Mouse (Mus musculus) inflammation-experienced regulatory T-cells, adult 6 months (primary cell): ENCODE measurements around the gene Dag1. TPM values are rescaled to one million over a fixed set of nuclear protein-coding genes. Genes with fewer than 3 reads are reported as not detected.

Experiments
- ATAC-seq: one replicate; pipeline ENCODE4 v1.8.0; 2017
- polyA plus RNA-seq, 3 experiments: library from polyadenylated mRNA; unstranded; fragments of 100-300 nt; shearing (Covaris generic); gene quantifications; one replicate each; pipeline ENCODE4 v1.2.1; 2017

The Dag1 gene
- polyA plus RNA-seq, 3 experiments from 2014 or later = 1.6 to 3.2 (median 2.2) TPM

GRCm38 (mm10) chr9:108183531-108183994 lies 80.2 kb downstream of the Dag1 start:
- ATAC-seq = no peak

GRCm38 (mm10) chr9:108182806-108183506 lies 80.8 kb downstream of the Dag1 start:
- no peak for ATAC-seq

DNA sequence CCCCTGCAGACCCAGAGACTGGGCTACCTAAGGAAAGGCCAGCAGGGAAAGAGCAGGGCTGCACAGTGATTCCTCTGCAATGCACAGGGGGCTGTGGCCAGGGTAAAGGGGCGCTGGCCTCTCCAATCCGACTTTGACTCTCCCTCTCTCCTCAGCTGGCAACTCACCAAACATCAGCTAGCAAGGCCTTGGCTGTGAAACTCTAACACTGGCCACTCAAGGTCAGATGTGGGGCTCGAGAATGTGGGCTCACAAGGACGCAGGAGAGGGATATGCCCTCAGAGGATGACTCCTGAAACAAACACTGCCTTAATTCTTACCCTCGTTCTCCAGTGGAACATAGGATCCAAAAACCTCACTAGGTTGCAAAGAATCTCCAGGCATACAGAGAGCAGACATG lies 85.4 kb downstream of the Dag1 start:
- ATAC-seq = no peak

DNA sequence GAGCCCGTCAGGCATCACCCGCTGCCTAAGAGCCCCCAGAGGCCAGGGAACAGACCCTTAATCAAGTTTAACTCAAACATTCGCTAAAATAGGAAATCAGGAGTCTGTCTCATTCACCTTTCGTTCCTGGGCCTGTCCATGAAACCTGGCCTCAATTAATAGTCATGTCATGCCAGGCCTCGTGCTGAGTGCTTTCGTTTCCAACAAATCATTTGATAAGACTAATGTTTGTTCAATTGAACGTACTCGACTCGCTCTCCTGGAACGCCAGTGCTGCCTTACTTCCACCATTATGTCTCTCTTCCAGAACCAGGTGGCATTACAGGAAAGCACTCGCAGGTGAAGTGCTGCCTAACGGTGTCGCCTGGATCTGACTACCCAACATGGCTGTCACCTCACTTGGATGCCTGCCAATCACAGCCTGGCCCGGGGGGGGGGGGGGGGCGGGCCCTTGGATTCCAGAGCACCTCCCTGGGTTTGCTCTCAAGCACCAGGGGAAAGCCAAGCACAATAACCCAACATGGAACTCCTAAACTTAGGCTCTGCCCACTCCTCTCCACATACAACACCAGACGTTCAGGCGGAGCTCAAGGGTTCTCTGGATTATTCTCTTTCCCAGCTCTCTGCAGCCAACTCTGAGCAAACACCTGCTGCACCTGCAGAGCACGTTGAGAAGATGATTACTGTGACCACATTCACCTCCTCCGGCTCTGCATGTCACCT lies 88.5 kb downstream of the Dag1 start:
- ATAC-seq = no peak

GRCm38 (mm10) chr9:108172777-108173350 lies 90.9 kb downstream of the Dag1 start:
- ATAC-seq = no peak

DNA sequence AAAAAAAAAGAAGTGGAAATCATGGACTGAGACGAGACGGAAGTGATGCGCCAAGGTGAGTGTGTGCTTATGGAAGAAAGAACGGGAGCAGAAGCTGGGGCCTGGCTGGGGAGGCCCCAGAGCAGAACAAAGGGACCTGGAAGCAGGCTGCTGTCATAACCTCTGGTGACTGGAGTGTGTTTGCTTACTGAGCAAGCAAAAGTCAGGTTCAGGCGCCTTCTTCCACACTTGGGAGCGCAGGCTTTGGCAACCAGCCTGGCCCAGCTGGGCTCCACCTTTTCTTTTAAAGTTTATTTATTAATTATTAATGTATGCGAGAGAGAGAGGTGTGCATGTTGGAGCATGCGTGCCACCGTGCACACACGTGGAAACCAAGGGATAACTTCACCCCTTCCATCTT lies 94.0 kb downstream of the Dag1 start:
- ATAC-seq = no peak

GRCm38 (mm10) chr9:108165143-108165542 lies 98.6 kb downstream of the Dag1 start:
- ATAC-seq = no peak

GRCm38 (mm10) chr9:108163646-108164284 lies 100.0 kb downstream of the Dag1 start:
- peak; percentile 38 for ATAC-seq

- ATAC-seq = no peak
Observed at GRCm38 (mm10) chr9:108157891-108158290, 105.9 kb downstream of the Dag1 start.

DNA sequence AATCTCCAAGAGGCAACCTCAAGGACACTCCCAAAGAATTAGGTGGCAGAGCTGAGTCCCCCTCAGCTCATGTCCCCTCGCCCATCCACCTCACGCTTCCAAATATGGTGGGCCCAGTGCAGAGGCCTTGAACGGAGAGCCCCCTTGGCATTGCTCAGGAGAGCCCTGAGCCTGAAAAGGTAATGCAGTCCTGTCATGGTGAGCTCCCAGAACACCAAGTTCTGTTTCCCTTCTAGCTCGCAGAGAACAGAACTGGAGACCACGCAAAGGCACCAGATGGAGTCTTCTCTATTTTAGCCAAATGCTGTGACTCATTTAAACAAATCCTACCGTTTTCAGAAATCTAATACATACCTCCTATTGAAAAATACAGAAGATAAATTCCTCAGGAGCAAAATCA lies 106.3 kb downstream of the Dag1 start:
- no peak for ATAC-seq

- peak; percentile 82 for ATAC-seq
Observed at GRCm38 (mm10) chr9:108156786-108157185, 107.0 kb downstream of the Dag1 start.

DNA sequence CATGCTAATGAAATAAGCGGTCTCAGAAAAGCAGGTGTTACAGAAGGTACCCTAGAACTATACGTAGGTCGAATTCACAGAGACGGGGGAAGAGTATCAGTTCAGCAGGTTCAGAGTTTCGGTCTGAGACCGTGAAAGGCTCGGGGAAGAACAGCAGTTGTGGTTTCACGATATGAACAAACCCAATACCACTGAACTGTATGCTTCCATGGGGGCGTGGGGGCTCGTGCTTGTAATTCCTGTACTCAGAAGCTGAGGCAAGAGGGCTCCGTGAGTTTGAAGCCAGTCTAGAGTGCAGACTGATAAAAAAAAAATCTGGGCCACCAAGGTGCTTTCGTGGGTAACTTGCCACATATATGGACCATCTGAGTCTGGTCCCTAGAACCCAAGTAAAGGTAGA lies 108.9 kb downstream of the Dag1 start:
- no peak for ATAC-seq

Other genes with a start within 250 kb of the Dag1 start
- gene Gmppb, start 214.7 kb downstream of the Dag1 start, polyA plus RNA-seq = 10 to 100 TPM; 15.2 to 19.6 (median 18.4) TPM
- gene Amigo3, start 210.8 kb downstream of the Dag1 start, polyA plus RNA-seq = 1 to 10 TPM in 2 of 3 experiments, under 1 TPM in 1; 0.69 to 3.9 (median 1.9) TPM
- under 1 TPM in 2 of 3 experiments, not detected in 1; 0.67 to 0.87 TPM for gene Mst1, start 183.5 kb downstream of the Dag1 start, polyA plus RNA-seq
- gene Rnf123, start 180.6 kb downstream of the Dag1 start, polyA plus RNA-seq = 10 to 100 TPM; 36.0 to 83.5 (median 66.3) TPM
- 10 to 100 TPM; 35.3 to 52.6 (median 45.0) TPM for gene Apeh, start 169.4 kb downstream of the Dag1 start, polyA plus RNA-seq
- gene Bsn, start 73.6 kb downstream of the Dag1 start, polyA plus RNA-seq = under 1 TPM; 0.09 to 0.59 (median 0.38) TPM
- gene Nicn1, start 26.5 kb upstream of the Dag1 start, polyA plus RNA-seq = 1 to 10 TPM; 1.2 to 2.6 (median 1.6) TPM
- gene Amt, start 32.9 kb upstream of the Dag1 start, polyA plus RNA-seq = 1 to 10 TPM in 2 of 3 experiments, under 1 TPM in 1; 0.18 to 1.3 (median 1.1) TPM
- gene Rhoa, start 42.2 kb upstream of the Dag1 start, polyA plus RNA-seq = 100 to 1,000 TPM; 323 to 459 (median 386) TPM
- 10 to 100 TPM in 2 of 3 experiments, 1 to 10 TPM in 1; 9.6 to 17.6 (median 14.8) TPM for gene Tcta, start 42.2 kb upstream of the Dag1 start, polyA plus RNA-seq
- 100 to 1,000 TPM; 489 to 506 (median 494) TPM for gene Gpx1, start 74.9 kb upstream of the Dag1 start, polyA plus RNA-seq
- 100 to 1,000 TPM in 2 of 3 experiments, 10 to 100 TPM in 1; 91.3 to 131 (median 111) TPM for gene Usp4, start 83.9 kb upstream of the Dag1 start, polyA plus RNA-seq
- 1 to 10 TPM in 2 of 3 experiments, under 1 TPM in 1; 0.78 to 2.2 (median 1.0) TPM for gene 1700102P08Rik, start 128.8 kb upstream of the Dag1 start, polyA plus RNA-seq
- not detected for gene Ccdc36, start 164.5 kb upstream of the Dag1 start, polyA plus RNA-seq
- not detected for gene BC048562, start 172.5 kb upstream of the Dag1 start, polyA plus RNA-seq
- 10 to 100 TPM; 22.9 to 28.1 (median 27.5) TPM for gene Ccdc71, start 196.6 kb upstream of the Dag1 start, polyA plus RNA-seq
- 1 to 10 TPM in 2 of 3 experiments, under 1 TPM in 1; 0.94 to 1.9 (median 1.6) TPM for gene Klhdc8b, start 197.6 kb upstream of the Dag1 start, polyA plus RNA-seq
- gene Lamb2, start 215.8 kb upstream of the Dag1 start, polyA plus RNA-seq = under 1 TPM in 2 of 3 experiments, not detected in 1; 0.06 to 0.08 TPM
- 10 to 100 TPM; 15.7 to 18.4 (median 18.4) TPM for gene Usp19, start 226.6 kb upstream of the Dag1 start, polyA plus RNA-seq
- gene Qars, start 243.7 kb upstream of the Dag1 start, polyA plus RNA-seq = 100 to 1,000 TPM; 123 to 167 (median 155) TPM